Comparison of ENCODE assay signal across 15 mouse cellular contexts in the genomic region with DNA sequence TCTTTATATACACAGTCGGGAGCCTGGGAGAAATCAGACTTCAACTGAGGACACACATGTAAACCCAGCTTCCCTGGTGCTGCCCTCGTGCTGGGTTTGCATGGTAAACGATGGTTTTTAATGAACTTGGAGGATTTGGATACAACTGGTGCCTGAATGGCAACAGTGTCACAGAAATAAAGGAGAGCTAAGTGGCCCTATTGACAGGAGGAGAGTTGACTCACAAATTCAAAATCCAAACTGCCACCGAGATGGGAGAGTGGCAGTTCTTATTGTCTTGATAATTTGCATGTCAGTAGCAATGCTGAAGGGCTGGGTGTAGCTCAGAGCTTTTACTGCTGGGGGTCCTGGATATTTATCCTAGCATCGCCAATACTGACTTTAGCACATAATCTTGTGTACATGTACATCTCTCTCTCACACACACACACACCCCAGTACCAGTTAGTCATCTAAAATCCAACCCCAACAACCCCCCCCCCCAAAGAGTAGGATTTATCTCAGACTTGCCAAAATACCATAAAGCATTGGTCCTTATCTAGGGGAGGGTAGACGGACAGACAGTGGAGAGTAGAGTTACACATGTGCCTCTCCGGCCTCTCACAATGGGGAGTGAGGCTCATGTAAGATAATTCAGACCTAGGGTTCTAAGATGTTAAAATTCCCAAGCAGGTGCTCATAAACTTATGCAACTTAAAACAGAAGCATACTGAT. TPM values are rescaled to one million over a fixed set of nuclear protein-coding genes. Genes with fewer than 3 reads are reported as not detected.
DNase-seq lines count a peak whose midpoint lies in the region; ATAC-seq and TF ChIP-seq lines count a peak whose summit lies in the region.
"Had no signal": no experiment of that assay in that cellular context is flagged by ENCODE, and none has a peak within 500 bp of the region (broad histone marks: within the 10 kb centered on the region; RNA-seq: fewer than 3 reads in every experiment).

No protein-coding gene starts in this region.

- H3K4me2 ChIP-seq in hindbrain, embryonic 14.5 days (replicated peaks) = no peak overlapping the region
- H3K4me2 ChIP-seq in midbrain, embryonic 12.5 days (replicated peaks) = peak overlapping the region; percentile 19; the same call in 1 of the 2 replicates
- H3K4me2 ChIP-seq in midbrain, postnatal 0 days (ENCODE audit: low read depth, low read length, poor library complexity, severe bottlenecking) = no peak overlapping the region
- H3K4me2 ChIP-seq in liver, embryonic 13.5 days = 0 out of 2 replicates have a peak overlapping the region, but pooled peaks have one; percentile 19
- H3K4me2 ChIP-seq: kidney, embryonic 15.5 days had no signal

- WGBS in hindbrain, embryonic 10.5 days = 25% methylated on average over 7 of the region's 7 CpGs
- 16% methylated on average over 7 of the region's 7 CpGs for WGBS in hindbrain, embryonic 14.5 days
- WGBS in midbrain, embryonic 12.5 days = 19% methylated on average over 7 of the region's 7 CpGs
- 26% methylated on average over 7 of the region's 7 CpGs for WGBS in midbrain, postnatal 0 days
- WGBS in liver, embryonic 13.5 days (ENCODE audit: insufficient replicate concordance) = 36% methylated on average over 7 of the region's 7 CpGs

- 0 out of 2 replicates have a peak, but pooled peaks cover under 1% of the 10 kb centered on the region for H3K36me3 ChIP-seq in hindbrain, embryonic 10.5 days
- no peaks in the 10 kb centered on the region for H3K36me3 ChIP-seq in hindbrain, embryonic 14.5 days (replicated peaks; ENCODE audit: control insufficient read depth, insufficient read depth)
- H3K36me3 ChIP-seq in midbrain, embryonic 12.5 days = no peaks in the 10 kb centered on the region
- no peaks in the 10 kb centered on the region for H3K36me3 ChIP-seq in midbrain, postnatal 0 days (ENCODE audit: insufficient read depth, low read length)
- H3K36me3 ChIP-seq in liver, embryonic 13.5 days = peaks cover 8% of the 10 kb centered on the region

- ATAC-seq in hindbrain, embryonic 14.5 days (ENCODE audit: low FRiP score) = no peak
- peak; percentile 76 for ATAC-seq in midbrain, embryonic 12.5 days (ENCODE audit: low FRiP score, low read depth)
- ATAC-seq in midbrain, postnatal 0 days (ENCODE audit: low FRiP score) = no peak
- ATAC-seq in liver, embryonic 13.5 days (ENCODE audit: low read depth) = peak; percentile 73

- H3K27ac ChIP-seq in hindbrain, embryonic 10.5 days = peak overlapping the region; percentile 70
- no peak overlapping the region for H3K27ac ChIP-seq in hindbrain, embryonic 14.5 days
- peak overlapping the region; percentile 46; the same call in 1 of the 2 replicates for H3K27ac ChIP-seq in midbrain, embryonic 12.5 days (replicated peaks)
- H3K27ac ChIP-seq in midbrain, postnatal 0 days (ENCODE audit: low read depth, low read length) = no peak overlapping the region
- no peak overlapping the region; the same call in 1 of the 2 replicates for H3K27ac ChIP-seq in liver, embryonic 13.5 days

- H3K9me3 ChIP-seq in hindbrain, embryonic 10.5 days = no peaks in the 10 kb centered on the region
- H3K9me3 ChIP-seq in hindbrain, embryonic 14.5 days (ENCODE audit: control insufficient read depth, low read length) = no peaks in the 10 kb centered on the region
- no peaks in the 10 kb centered on the region for H3K9me3 ChIP-seq in midbrain, embryonic 12.5 days
- H3K9me3 ChIP-seq in midbrain, postnatal 0 days (ENCODE audit: low read length) = no peaks in the 10 kb centered on the region
- no peaks in the 10 kb centered on the region for H3K9me3 ChIP-seq in liver, embryonic 13.5 days (replicated peaks)
- H3K9me3 ChIP-seq: kidney, embryonic 15.5 days had no signal

- DNase-seq in hindbrain, embryonic 10.5 days (ENCODE audit: low spot score) = peak; percentile 27
- DNase-seq in hindbrain, embryonic 14.5 days (ENCODE audit: low spot score) = no peak
- no peak for DNase-seq in midbrain, postnatal 0 days (ENCODE audit: low spot score)
- DNase-seq in liver, embryonic 13.5 days = no peak
- DNase-seq in thymus, postnatal 0 days (ENCODE audit: low spot score) = no peak
- no peak for DNase-seq in adrenal gland, adult 18-20 months (ENCODE audit: low spot score in 2 of 2)
- no peak for DNase-seq in thymus, postnatal 4 days
- DNase-seq: adrenal gland, postnatal 25 days; B cell, adult 2 months; cerebellum, adult 8-10 months; lung, postnatal 14 days; right cerebral cortex, adult 18-20 months; thymus, adult 18-20 months had no signal

- no peak overlapping the region for H3K4me3 ChIP-seq in hindbrain, embryonic 10.5 days
- no peak overlapping the region for H3K4me3 ChIP-seq in hindbrain, embryonic 14.5 days (replicated peaks; ENCODE audit: low read length)
- H3K4me3 ChIP-seq in midbrain, embryonic 12.5 days = no peak overlapping the region
- no peak overlapping the region for H3K4me3 ChIP-seq in midbrain, postnatal 0 days (ENCODE audit: low read depth, low read length)
- H3K4me3 ChIP-seq in liver, embryonic 13.5 days (replicated peaks) = no peak overlapping the region
- H3K4me3 ChIP-seq: kidney, embryonic 15.5 days had no signal

- no peak overlapping the region for H3K9ac ChIP-seq in hindbrain, embryonic 14.5 days
- no peak overlapping the region for H3K9ac ChIP-seq in midbrain, embryonic 12.5 days (replicated peaks)
- H3K9ac ChIP-seq in midbrain, postnatal 0 days (replicated peaks; ENCODE audit: low read length, poor library complexity, severe bottlenecking) = no peak overlapping the region
- H3K9ac ChIP-seq in liver, embryonic 13.5 days = no peak overlapping the region
- H3K9ac ChIP-seq: kidney, embryonic 15.5 days had no signal

- peaks cover 76% of the 10 kb centered on the region for H3K4me1 ChIP-seq in hindbrain, embryonic 10.5 days (replicated peaks)
- peaks cover 3% of the 10 kb centered on the region; the same call in 1 of the 2 replicates for H3K4me1 ChIP-seq in hindbrain, embryonic 14.5 days (replicated peaks; ENCODE audit: control insufficient read depth, insufficient read depth, low read length)
- H3K4me1 ChIP-seq in midbrain, embryonic 12.5 days = peaks cover 49% of the 10 kb centered on the region
- H3K4me1 ChIP-seq in midbrain, postnatal 0 days (ENCODE audit: insufficient read depth, low read length) = no peaks in the 10 kb centered on the region
- H3K4me1 ChIP-seq in liver, embryonic 13.5 days (replicated peaks) = peaks cover 69% of the 10 kb centered on the region

- TF ChIP-seq CTCF in midbrain, postnatal 0 days (IDR thresholded peaks at IDR 0.05) = no peak

- H3K27me3 ChIP-seq in hindbrain, embryonic 10.5 days (ENCODE audit: insufficient read depth, poor library complexity, severe bottlenecking) = no peaks in the 10 kb centered on the region
- H3K27me3 ChIP-seq in hindbrain, embryonic 14.5 days (ENCODE audit: control insufficient read depth, insufficient read depth, low read length) = no peaks in the 10 kb centered on the region
- H3K27me3 ChIP-seq in midbrain, embryonic 12.5 days = peaks cover 12% of the 10 kb centered on the region; the same call in 1 of the 2 replicates
- no peaks in the 10 kb centered on the region for H3K27me3 ChIP-seq in midbrain, postnatal 0 days (ENCODE audit: insufficient read depth, low read length)
- H3K27me3 ChIP-seq in liver, embryonic 13.5 days = no peaks in the 10 kb centered on the region
- H3K27me3 ChIP-seq: kidney, embryonic 15.5 days had no signal

RNA-seq across cellular contexts. Expression of a gene that starts 18.9 kb away (rescaled TPM):
- 85.2 and 99.4 TPM in 2 replicates for polyA plus RNA-seq in hindbrain, embryonic 10.5 days (2016; fragmentation: Nextera tagmentation; extraction: Ambion mirVana)
- 60.1 and 67.4 TPM in 2 replicates for polyA plus RNA-seq in hindbrain, embryonic 14.5 days (2014; fragmentation: Nextera tagmentation; extraction: Ambion mirVana)
- 53.2 and 60.8 TPM in 2 replicates for polyA plus RNA-seq in midbrain, embryonic 12.5 days (2016; fragmentation: Nextera tagmentation; extraction: Ambion mirVana)
- total RNA-seq in midbrain, postnatal 0 days (2014; rRNA removed) = 19.5 and 33.8 TPM in 2 replicates
- 27.3 and 28.5 TPM in 2 replicates for polyA plus RNA-seq in midbrain, postnatal 0 days (2015; fragmentation: Nextera tagmentation; extraction: Ambion mirVana)
- 55.6 and 63.1 TPM in 2 replicates for polyA plus RNA-seq in liver, embryonic 13.5 days (2015; fragmentation: Nextera tagmentation; extraction: Ambion mirVana)
- 385 and 387 TPM in 2 replicates for polyA plus RNA-seq in thymus, postnatal 0 days (2015; fragmentation: Nextera tagmentation; extraction: Ambion mirVana)
- total RNA-seq in adrenal gland, adult 18-20 months (2021) = 10 to 100 TPM; 25.9 to 45.7 TPM

Comparison
In these comparisons a context has a peak if more than half of its experiments do, and no peak if none do; other contexts are left out.
1. H3K27ac ChIP-seq: peak in hindbrain, embryonic 10.5 days (single experiment) and midbrain, embryonic 12.5 days (single experiment); none in hindbrain, embryonic 14.5 days (single experiment), midbrain, postnatal 0 days (single experiment) and liver, embryonic 13.5 days (single experiment).
2. ATAC-seq: peak in midbrain, embryonic 12.5 days (single experiment) and liver, embryonic 13.5 days (single experiment); none in hindbrain, embryonic 14.5 days (single experiment) and midbrain, postnatal 0 days (single experiment).
3. H3K4me2 ChIP-seq: peak in midbrain, embryonic 12.5 days (single experiment) and liver, embryonic 13.5 days (single experiment); none in hindbrain, embryonic 14.5 days (single experiment) and midbrain, postnatal 0 days (single experiment).